Mouse (Mus musculus) adrenal gland, adult 2 months (tissue): ENCODE data around the gene Elk4. TPM values are rescaled to one million over a fixed set of nuclear protein-coding genes. Genes with fewer than 3 reads are reported as not detected.

Experiments
- DNase-seq: peaks from one replicate; pipeline ENCODE4 v3.0.0; 2021
- polyA plus RNA-seq: library from polyadenylated mRNA; depleted of rRNA; stranded (reverse); fragments of >200 nt; gene quantifications from 2 replicates; pipeline ENCODE4 v1.2.3, GENCODE M21; 2012; rRNA removed
- total RNA-seq, 2 experiments: library from RNA; stranded (reverse); gene quantifications; 2 replicates each; pipeline ENCODE4 v1.2.3; 2021

Elk4 gene
- total and polyA plus RNA-seq, 3 experiments: 17.0 to 82.8 (median 78.1) TPM

DNA sequence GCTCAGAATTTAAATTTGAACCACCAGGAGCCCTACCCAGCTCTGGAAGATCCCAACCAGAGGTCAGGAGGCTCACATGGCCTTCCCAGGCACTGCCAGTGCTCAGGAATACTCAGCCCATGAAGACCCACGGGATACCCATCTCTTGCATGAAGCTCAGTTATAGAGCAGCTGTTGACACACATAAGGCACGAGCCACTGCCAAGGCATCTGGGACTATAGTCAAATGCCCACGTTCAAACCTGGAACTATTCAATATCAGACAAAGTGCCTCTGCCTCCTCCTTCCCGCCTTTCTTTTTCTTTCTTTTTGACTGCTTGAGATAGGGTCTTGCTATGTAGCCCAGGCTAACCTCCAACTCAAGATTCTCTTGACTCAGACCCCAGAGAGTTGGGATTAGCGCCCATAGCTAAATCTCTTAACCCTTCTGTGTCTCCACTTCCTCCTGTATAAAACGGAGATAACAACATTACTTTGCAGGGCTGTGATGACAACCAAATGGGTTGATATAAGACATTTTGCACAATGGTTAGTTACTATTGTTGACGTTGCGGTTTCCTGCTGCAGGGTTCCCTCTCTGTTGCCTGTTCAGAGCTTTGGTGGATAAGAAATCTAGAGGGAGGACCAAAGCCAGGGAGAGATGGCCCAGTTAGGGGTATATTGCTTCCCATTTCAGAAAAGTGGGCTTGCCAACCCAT lies 58.2 kb downstream of the Elk4 start:
- no peak for DNase-seq

DNA sequence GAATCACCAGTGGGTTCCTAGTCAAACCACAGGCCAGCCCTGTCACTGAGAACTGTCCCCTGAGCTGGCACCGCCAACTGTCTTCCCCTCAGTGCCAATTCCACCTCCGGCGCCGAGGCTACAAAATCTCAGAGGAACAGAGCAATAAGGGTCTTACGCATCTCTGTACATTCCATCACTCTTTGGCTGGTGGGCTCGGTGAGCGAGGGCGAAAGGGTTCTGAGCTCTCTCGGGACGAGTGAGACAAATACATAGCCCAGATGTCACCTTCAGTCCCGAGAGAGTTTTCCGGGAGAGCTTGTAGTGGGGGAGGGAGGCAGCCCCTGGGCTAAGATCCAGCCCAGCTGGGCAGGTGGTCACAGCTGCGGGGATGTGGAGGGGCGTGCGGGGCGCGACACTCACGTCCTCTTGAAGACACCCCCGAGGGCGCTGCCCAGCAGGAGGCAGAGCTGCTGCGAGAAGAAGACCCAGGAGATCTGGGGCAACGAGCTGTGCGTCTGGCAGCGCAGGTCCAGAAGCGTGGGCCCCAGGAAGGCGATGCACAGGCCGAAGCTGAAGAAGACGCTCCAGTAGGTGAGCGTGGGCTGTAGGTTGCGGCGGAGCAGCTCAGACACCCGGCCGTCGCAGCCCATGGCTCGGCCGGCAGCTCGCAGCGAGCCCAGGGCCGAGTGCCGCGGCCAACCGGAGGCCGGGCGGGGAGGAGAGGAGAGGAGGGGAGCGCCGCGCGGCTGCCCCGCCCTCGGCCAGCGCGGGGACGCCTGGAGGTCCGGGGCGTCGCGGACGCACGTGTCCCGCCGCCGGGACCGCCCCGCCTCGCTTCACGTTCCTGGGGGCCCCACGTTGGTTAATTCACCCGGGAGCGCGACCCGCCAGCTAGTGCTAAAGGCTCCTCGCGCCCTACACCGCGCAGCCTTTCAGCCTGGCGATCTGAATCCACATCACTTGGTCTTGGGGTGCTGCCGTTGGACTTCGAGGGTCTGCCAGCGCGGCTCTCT lies 60.2 kb downstream of the Elk4 start, which contains the start of gene Mfsd4a:
Mfsd4a (minus strand) TSS at position 802 of the 995 bp plus-strand sequence.
- peak; percentile 82 for DNase-seq

DNA sequence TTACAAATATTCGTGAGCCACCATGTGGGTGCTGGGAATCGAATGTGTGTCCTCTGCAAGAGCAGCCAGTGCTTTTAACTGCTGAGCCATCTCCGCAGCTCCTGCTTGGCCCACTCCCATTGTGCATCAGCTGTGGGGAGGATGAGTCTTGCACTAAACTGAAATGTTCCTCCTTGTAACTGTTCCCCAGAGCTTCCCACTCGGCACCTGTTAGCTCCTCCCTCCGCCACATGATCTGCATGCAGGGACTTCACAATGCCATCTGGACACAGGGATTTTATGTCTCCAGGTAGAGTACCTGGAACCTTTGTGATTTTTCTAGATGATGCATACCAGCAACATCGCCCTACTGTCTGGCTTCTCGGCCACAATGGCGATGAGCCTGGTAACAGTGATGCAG lies 62.0 kb downstream of the Elk4 start:
- DNase-seq: no peak

DNA sequence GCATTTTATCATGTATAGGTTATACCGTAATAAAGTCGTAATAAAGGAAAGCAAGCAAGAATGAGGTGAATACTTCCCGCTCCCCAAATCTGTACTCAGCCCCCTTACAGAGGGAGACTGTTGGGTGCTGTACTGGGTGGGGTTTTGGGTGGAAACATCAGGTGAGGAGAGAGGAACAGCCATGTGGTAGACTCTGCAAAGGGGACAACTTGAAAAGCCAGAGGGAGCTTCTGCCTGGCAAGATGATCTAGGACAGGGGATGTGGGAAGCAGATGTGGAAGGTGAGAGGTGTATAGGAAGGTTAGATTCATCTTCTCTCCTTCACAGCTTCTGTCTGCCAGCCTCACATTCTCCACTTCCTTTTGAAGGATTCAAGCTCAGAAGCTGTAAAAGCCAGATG lies 63.3 kb downstream of the Elk4 start:
- no peak for DNase-seq

DNA sequence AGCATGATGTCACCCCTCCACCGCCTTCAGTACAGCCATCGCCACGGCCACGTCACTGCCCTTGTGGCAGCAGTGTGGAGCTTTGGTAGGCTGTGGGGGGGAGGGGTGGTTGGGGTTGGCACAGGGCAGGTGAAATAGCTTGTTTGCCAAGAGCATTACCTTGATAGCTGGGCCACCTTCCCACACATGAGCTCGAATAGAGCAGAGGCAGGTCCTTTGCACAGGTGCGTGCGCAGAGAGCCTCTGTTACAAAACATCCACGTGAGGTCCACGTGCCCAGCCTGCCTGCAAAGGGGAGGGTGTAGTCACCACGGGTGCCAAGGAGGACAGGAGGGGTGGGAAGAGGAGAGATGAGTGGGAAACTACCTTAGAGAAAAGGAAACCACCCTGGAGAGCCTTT lies 68.2 kb downstream of the Elk4 start:
- DNase-seq: no peak

DNA sequence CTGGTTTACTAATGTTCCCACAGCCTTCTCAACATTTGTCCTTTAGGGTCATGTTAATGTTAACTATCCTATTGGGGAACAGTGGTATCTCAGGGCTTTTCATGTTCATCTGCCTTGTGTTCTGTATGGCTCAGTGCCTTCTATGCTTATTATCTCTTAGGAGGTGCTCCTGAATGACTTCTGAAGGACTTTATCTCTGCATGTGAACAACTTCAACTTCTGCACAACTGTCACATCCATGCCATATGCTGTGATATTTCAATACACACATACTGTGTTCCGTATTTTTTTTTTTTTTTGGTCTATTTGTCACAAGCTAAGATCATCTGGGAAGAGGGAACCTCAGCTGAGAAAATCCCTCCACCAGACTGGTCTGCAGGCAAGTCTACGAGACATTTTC lies 71.0 kb downstream of the Elk4 start:
- DNase-seq: no peak

Other genes starting within 250 kb of the Elk4 start
- gene Pm20d1, start 210.2 kb upstream of the Elk4 start, total RNA-seq: 10 to 100 TPM in 1 of 2 experiments, 1 to 10 TPM in 1; 6.6 to 20.6 TPM
- gene Pm20d1, start 210.2 kb upstream of the Elk4 start, polyA plus RNA-seq: 4.2 and 5.7 TPM in 2 replicates
- 10 to 100 TPM; 48.8 to 49.6 TPM for gene Slc41a1, start 180.1 kb upstream of the Elk4 start, total RNA-seq
- gene Slc41a1, start 180.1 kb upstream of the Elk4 start, polyA plus RNA-seq: 94.1 and 107 TPM in 2 replicates
- 10 to 100 TPM; 15.1 to 28.7 TPM for gene Rab29, start 140.4 kb upstream of the Elk4 start, total RNA-seq
- 18.7 and 24.3 TPM in 2 replicates for gene Rab29, start 140.4 kb upstream of the Elk4 start, polyA plus RNA-seq
- 100 to 1,000 TPM; 111 to 139 TPM for gene Nucks1, start 97.1 kb upstream of the Elk4 start, total RNA-seq
- gene Nucks1, start 97.1 kb upstream of the Elk4 start, polyA plus RNA-seq: 3.2 and 4.2 TPM in 2 replicates
- gene Slc45a3, start 44.6 kb upstream of the Elk4 start, total RNA-seq: 10 to 100 TPM; 15.5 to 25.5 TPM
- gene Slc45a3, start 44.6 kb upstream of the Elk4 start, polyA plus RNA-seq: 23.7 and 35.0 TPM in 2 replicates
- gene Mfsd4a, start 60.5 kb downstream of the Elk4 start, total RNA-seq: 10 to 100 TPM; 18.7 to 32.0 TPM
- 98.7 and 106 TPM in 2 replicates for gene Mfsd4a, start 60.5 kb downstream of the Elk4 start, polyA plus RNA-seq
- 10 to 100 TPM; 14.9 to 22.5 TPM for gene Cdk18, start 132.1 kb downstream of the Elk4 start, total RNA-seq
- gene Cdk18, start 132.1 kb downstream of the Elk4 start, polyA plus RNA-seq: 36.3 and 42.5 TPM in 2 replicates
- gene Lemd1, start 183.8 kb downstream of the Elk4 start, total RNA-seq: under 1 TPM in 1 of 2 experiments, not detected in 1; 0.41 TPM
- gene Lemd1, start 183.8 kb downstream of the Elk4 start, polyA plus RNA-seq: 0.19 and 0.20 TPM in 2 replicates
- under 1 TPM; 0.10 to 0.12 TPM for gene AC124108.1, start 183.8 kb downstream of the Elk4 start, total RNA-seq
- gene AC124108.1, start 183.8 kb downstream of the Elk4 start, polyA plus RNA-seq: 0.03 and 0.09 TPM in 2 replicates
- gene Gm10188, start 222.2 kb downstream of the Elk4 start, total RNA-seq: not detected
- gene Gm10188, start 222.2 kb downstream of the Elk4 start, polyA plus RNA-seq: not detected in 2 replicates